Mouse (Mus musculus) neural tube, embryonic 13.5 days (tissue): ENCODE measurements at regions not wholly inside any gene's neighbourhood (a gene's known extent, or its start where the extent isn't known, plus 50 kb on each side); places are given as distances from the start of the nearest gene placed in this dataset.

ENCODE experiments used
- ATAC-seq: fragments of 200-750 bp; cut with Nextera tagmentation; 2 replicates; pipeline ENCODE4 v1.8.0; 2017; ENCODE audit warnings: low read depth, mild to moderate bottlenecking, moderate TSS enrichment, moderate library complexity
- H3K27ac ChIP-seq: fragments of 300-500 bp; sonication (generic); replicated peaks from 2 replicates; pipeline ENCODE4 v1.5.1; 2015; ENCODE audit warnings: moderate library complexity, mild to moderate bottlenecking, inconsistent platforms
- H3K27me3 ChIP-seq: fragments of 300-500 bp; sonication (generic); 2 replicates; pipeline ENCODE4 v1.6.1; 2015; ENCODE audit warnings: mild to moderate bottlenecking, inconsistent platforms
- H3K36me3 ChIP-seq: fragments of 300-500 bp; sonication (generic); 2 replicates; pipeline ENCODE4 v1.6.1; 2015; ENCODE audit warnings: mild to moderate bottlenecking, inconsistent platforms
- H3K4me1 ChIP-seq: fragments of 300-500 bp; sonication (generic); replicated peaks from 2 replicates; pipeline ENCODE4 v1.6.1; 2015; ENCODE audit warnings: inconsistent platforms
- H3K4me2 ChIP-seq: fragments of 300-500 bp; sonication (generic); 2 replicates; pipeline ENCODE4 v1.6.1; 2015; ENCODE audit warnings: inconsistent platforms, mild to moderate bottlenecking, moderate library complexity
- H3K4me3 ChIP-seq: fragments of 300-500 bp; sonication (generic); 2 replicates; pipeline ENCODE4 v1.5.1; 2015; ENCODE audit warnings: mild to moderate bottlenecking, inconsistent platforms
- H3K9ac ChIP-seq: fragments of 300-500 bp; sonication (generic); 2 replicates; pipeline ENCODE4 v1.6.1; 2015; ENCODE audit warnings: moderate library complexity, mild to moderate bottlenecking, inconsistent platforms
- H3K9me3 ChIP-seq: fragments of 300-500 bp; sonication (generic); 2 replicates; pipeline ENCODE4 v1.6.1; 2016; ENCODE audit warnings: inconsistent platforms
- WGBS: fragments of 180-500 bp; shearing (Covaris S2); methylation state at CpG from one replicate; pipeline ENCODE4 v1.1.7; 2015; 5-methylcytosine and 5-hydroxymethylcytosine counted together

DNA sequence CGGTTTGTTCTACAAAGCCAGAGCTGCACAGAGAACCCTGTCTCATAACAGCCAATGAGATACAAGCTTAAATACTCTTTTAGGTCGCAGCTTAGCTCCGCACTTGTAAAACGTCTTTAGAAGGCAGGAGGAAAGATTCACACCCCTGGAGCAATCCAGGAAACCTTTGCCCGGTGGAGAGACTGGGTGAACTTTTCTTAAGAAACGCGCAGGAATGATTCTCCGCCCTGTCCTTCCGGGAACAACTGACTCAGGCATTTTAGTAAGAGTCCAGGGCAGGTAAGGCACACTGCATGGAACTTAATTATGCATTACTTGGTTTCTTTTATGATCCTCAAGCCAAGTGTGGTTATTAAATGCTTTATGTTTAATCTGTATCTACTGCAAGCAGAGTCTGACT lies 70.0 kb upstream of the Ralgps2 start:
- no peak overlapping the region for H3K9ac ChIP-seq
- H3K4me1 ChIP-seq, result peaks cover 9% of the 10 kb centered on the region
- H3K9me3 ChIP-seq, result no peaks in the 10 kb centered on the region
- H3K27me3 ChIP-seq, result no peaks in the 10 kb centered on the region
- H3K36me3 ChIP-seq, result no peaks in the 10 kb centered on the region
- WGBS, result 77% methylated on average over 9 of the region's 9 CpGs
- no peak for ATAC-seq
- no peak overlapping the region for H3K4me2 ChIP-seq
- H3K27ac ChIP-seq, result no peak overlapping the region
- no peak overlapping the region for H3K4me3 ChIP-seq

DNA sequence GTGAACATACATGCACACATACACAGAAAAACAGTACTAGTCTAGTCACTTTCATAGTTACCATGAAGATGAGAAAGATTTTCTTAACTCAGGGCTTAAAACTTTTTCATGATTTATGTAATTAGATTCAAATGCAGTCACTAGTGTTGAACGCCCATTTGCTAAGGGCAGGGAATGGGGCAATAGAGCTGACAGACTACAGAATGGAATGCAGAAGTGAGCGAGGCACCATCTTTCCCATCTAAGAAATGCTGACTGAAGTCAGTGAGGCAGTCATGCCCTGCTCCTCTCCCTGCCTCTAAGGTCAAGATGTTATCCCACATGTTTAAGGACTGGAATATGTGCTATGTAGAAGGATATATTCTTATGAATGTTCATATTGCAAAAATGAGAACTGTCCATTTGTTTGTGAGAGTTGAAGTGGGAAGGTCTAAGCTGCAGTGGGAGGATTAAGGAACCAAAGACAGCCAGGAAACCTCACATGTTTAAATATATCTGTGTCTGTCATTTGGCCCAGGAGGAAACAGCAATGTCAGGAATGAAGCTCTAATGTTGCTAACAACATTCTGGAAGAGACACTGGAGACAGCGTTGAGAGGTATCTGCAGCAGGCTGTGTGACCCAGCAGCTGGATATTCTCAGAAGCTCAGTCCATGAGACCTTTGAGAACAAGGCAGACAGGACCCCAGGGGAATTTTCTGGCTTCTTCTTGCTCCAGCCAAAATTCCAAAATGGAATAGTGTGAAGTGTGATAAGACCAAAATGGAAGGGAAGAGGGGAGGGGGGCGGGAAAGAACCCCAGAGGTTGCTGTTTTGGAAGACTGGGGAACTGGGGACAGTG lies 68.7 kb upstream of the Ralgps2 start:
- no peak overlapping the region for H3K4me2 ChIP-seq
- no peaks in the 10 kb centered on the region for H3K36me3 ChIP-seq
- no peak overlapping the region for H3K9ac ChIP-seq
- H3K27me3 ChIP-seq, result no peaks in the 10 kb centered on the region
- H3K9me3 ChIP-seq, result no peaks in the 10 kb centered on the region
- no peak overlapping the region for H3K4me3 ChIP-seq
- ATAC-seq, result no peak
- 81% methylated on average over 4 of the region's 4 CpGs for WGBS
- H3K4me1 ChIP-seq, result peaks cover 9% of the 10 kb centered on the region
- H3K27ac ChIP-seq, result no peak overlapping the region

DNA sequence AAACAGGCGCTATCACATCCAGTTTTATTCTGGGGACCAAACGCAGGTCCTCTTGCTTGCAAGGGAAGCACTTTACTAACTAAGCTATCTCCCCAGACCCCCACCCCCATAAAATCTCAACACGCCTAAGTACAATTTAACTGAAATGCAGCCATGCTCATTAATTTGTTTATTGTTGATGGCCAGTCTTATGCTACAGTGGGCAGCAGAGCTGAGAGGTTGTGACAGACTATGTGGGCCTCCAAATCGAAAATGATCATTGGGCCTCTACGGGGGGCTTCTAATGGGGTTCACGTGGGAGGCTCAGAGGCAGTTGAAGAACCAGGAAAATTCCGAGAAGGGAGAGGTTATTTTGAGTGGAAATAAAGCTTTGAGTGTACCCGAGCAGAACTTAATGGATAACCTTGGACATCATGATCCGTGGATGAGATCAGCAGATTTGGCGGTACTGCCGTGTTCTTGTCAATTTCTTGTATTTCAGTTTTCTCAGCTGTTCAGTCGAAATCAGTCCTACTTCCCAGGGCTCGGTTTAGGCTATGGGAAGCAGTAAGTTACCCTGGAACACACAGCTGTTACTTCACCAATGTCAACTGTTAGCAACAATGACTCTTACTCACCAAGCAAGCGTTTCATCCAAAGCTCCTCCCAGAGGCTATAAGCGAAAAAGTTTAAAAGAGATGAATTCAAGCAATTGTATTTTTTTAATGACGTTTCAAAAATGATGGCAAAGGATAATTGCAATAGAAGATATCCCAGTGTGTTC lies 65.1 kb upstream of the Ralgps2 start:
- ATAC-seq, result no peak
- Histone ChIP-seq H3K27ac (no peak overlapping the region), H3K27me3 (no peaks in the 10 kb centered on the region), H3K36me3 (no peaks in the 10 kb centered on the region), H3K9ac (no peak overlapping the region), H3K9me3 (no peaks in the 10 kb centered on the region), H3K4me1 (peaks cover 24% of the 10 kb centered on the region), H3K4me2 (no peak overlapping the region), H3K4me3 (no peak overlapping the region)
- whole genome bisulfite sequencing, result 84% methylated on average over 16 of the region's 16 CpGs

DNA sequence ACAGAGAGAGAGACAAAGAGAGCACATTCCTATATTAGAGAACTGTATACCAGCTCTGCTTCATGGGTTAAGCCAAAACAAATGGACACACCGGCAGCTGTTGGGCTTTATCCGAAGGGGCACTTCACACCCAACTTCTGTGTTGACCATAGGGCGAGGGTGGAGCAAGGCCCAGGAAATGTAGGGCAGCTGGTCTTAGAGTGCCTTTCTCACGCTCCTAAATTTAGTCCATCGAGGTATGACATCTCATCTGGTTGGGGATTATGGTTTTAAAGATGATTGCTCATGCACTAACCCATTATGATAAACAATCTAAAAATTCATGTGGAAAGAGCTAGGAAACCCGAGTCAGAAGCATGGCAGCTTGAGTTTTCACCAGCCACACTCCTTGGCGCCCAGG lies 63.6 kb upstream of the Ralgps2 start:
- 90% methylated on average over 7 of the region's 7 CpGs for WGBS
- no peak overlapping the region for H3K4me3 ChIP-seq
- H3K9ac ChIP-seq, result no peak overlapping the region
- no peak overlapping the region for H3K4me2 ChIP-seq
- no peaks in the 10 kb centered on the region for H3K27me3 ChIP-seq
- H3K9me3 ChIP-seq, result no peaks in the 10 kb centered on the region
- H3K36me3 ChIP-seq, result no peaks in the 10 kb centered on the region
- H3K27ac ChIP-seq, result no peak overlapping the region
- no peak for ATAC-seq
- H3K4me1 ChIP-seq, result peaks cover 38% of the 10 kb centered on the region

DNA sequence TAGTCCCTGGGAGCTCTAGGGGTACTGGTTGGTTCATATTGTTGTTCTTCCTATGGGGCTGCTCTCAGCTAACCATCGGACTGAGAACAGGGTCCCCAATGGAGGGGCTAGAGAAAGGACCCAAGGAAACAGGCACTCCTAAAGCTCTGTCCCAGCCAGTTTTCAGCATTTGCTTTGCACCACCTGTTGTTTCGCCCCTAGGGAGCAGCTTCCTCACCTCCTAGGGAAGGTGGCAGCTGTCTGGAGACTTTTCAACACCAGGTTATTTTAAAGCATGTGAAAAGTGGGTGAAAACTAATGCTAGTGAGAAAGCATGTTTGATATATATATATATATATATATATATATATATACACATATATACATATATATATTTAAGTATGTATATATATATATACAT lies 62.8 kb upstream of the Ralgps2 start:
- Histone ChIP-seq H3K4me2 (no peak overlapping the region), H3K27ac (no peak overlapping the region), H3K4me1 (peaks cover 45% of the 10 kb centered on the region), H3K4me3 (no peak overlapping the region), H3K9me3 (no peaks in the 10 kb centered on the region), H3K9ac (no peak overlapping the region), H3K27me3 (no peaks in the 10 kb centered on the region), H3K36me3 (no peaks in the 10 kb centered on the region)
- no peak for ATAC-seq
- 89% methylated on average over 2 of the region's 2 CpGs for WGBS

DNA sequence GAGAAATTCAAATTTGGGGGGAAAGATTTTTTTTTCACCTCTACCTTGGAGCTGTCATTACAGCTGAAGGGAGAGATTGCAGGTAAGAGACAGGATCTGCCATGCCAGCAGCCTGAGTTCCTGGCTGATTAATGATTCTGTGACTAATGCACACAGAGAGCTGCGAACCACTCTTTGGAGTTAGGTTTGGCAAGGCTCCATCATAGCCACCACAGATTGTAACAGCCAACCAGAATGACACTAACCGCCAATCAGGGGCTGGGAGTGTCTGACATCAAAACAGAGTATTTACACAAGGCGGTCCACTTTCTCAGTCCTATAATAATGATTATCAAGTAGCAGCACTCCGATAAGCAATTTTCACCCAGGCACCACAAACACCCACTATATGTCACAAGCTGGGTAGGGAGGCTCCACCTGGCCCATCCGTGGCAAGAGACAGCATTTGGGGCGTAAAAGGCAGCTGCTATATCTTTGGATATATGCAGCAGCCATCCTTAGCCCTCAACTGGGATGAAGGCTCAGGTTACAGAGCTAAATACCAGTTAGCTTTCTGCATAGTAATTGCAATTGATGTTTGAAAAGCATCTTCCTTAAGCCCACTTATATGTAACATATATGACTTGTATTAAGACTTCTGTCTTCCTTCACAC lies 61.7 kb upstream of the Ralgps2 start:
- ATAC-seq, result no peak
- no peaks in the 10 kb centered on the region for H3K9me3 ChIP-seq
- H3K36me3 ChIP-seq, result no peaks in the 10 kb centered on the region
- no peak overlapping the region for H3K9ac ChIP-seq
- H3K27ac ChIP-seq, result peak overlapping the region; percentile 49
- 58% methylated on average over 6 of the region's 6 CpGs for WGBS
- no peaks in the 10 kb centered on the region for H3K27me3 ChIP-seq
- no peak overlapping the region for H3K4me2 ChIP-seq
- no peak overlapping the region for H3K4me3 ChIP-seq
- H3K4me1 ChIP-seq, result peaks cover 56% of the 10 kb centered on the region

DNA sequence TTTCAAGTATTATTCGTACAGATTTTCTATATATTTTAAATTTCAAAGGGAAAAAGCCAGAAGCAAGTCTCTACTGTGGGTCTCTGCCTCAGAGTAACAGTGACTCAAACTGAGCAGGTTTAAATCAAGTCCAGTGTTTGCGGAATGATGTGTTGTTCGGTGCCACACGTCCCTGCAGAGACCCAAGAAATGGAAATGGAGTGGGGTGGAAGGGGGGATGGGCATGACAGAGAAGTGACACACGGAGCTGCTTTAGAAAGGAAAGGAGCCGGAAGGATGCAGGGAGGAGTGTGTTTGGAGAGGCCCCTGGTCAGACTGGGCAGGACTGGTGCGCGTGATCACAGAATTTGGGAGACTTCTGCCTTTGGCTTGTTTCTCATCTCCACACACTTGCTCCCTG lies 60.5 kb upstream of the Ralgps2 start:
- WGBS, result 42% methylated on average over 8 of the region's 8 CpGs
- no peak overlapping the region for H3K9ac ChIP-seq
- ATAC-seq, result no peak

DNA sequence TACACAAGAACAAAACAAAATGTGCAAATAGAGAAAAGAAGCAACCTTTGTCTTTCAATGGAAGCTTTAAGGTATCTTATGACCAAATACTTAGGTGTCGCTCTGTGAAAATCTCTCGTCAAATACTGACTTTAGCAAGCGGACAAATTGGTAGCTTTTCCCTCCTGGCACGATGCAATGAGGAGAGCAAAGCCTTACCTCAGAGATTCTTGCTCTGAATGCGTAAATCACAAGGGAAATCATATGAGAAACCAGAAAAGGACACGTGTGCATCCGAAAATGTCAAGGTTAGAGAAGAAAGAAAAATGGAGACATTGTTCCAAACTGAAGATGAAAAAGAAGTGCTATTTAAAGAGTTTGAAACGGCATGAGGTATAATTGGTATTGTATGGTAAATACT lies 59.8 kb upstream of the Ralgps2 start:
- Histone ChIP-seq H3K4me1 (peaks cover 49% of the 10 kb centered on the region), H3K4me2 (no peak overlapping the region), H3K36me3 (no peaks in the 10 kb centered on the region), H3K4me3 (no peak overlapping the region), H3K9ac (no peak overlapping the region), H3K27me3 (no peaks in the 10 kb centered on the region), H3K27ac (no peak overlapping the region), H3K9me3 (no peaks in the 10 kb centered on the region)
- ATAC-seq, result no peak
- 83% methylated on average over 8 of the region's 8 CpGs for WGBS

More for the DNA sequence above, 60.5 kb upstream of the Ralgps2 start:
- Histone ChIP-seq H3K9me3 (no peaks in the 10 kb centered on the region), H3K27ac (no peak overlapping the region), H3K4me3 (no peak overlapping the region), H3K27me3 (no peaks in the 10 kb centered on the region), H3K36me3 (no peaks in the 10 kb centered on the region), H3K4me2 (no peak overlapping the region), H3K4me1 (peaks cover 49% of the 10 kb centered on the region)

DNA sequence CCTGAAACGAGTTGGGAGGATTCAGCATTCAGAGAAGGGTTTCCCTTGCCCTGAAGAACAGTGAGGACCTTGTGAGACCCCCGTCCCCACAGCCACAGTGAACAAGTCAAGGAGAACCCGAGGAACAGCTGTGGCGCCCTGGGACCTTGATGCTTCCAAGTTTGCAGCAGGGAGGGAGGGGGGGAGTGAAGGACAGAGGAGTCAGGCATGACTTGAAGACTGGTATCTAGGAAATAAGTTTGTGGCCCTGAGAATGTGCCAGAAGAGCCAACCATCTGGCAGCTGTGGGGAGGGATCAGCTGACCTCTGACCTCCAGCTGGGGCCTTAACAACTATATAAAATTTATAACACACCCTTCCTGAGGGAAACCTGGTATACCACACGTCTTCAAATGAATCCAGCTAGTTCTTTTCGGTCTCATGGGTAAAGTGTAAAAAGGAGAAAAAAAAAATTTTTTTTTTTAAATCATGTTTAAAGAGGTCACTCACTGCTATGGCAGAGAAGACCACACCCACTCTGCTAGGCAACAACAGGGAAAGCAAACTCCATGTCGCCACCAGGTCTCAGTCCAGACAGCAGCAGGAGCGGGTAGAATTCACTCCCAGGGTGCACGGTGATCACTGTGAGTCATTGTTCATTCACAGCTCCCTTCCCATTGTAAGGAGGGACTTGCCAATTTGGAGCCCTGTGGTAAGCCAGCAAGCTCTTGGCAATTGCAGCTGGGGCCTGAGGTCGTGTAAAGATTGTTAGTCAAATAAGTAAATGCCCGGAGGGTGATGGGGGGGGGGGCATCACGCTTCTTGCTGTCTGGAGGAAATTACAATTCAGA lies 58.3 kb upstream of the Ralgps2 start:
- ATAC-seq, result peak; percentile 77

DNA sequence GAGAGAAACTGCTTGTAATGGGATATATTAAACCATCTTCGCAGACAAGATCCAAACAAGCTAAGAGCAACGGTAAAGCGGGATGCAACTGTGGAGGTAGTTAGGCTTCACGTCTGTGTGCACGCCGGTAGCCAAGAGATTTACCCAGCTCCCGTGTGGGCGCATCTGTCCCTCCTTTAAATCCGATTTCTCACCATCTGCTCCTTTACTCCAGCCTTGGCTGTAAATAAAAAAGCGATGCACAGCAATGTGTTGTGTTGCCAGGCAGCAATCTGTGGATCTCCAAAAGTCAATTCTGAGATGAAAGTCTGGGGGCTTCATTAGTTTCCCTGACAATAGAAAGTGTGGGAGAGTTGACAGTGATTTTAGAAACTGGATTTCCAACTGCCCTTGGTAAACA lies 57.6 kb upstream of the Ralgps2 start:
- Histone ChIP-seq H3K27ac (peak overlapping the region; percentile 79), H3K4me1 (peaks cover 58% of the 10 kb centered on the region), H3K4me2 (no peak overlapping the region; the same call in 1 of the 2 replicates), H3K9ac (no peak overlapping the region), H3K27me3 (no peaks in the 10 kb centered on the region), H3K9me3 (no peaks in the 10 kb centered on the region), H3K36me3 (no peaks in the 10 kb centered on the region), H3K4me3 (no peak overlapping the region)
- WGBS, result 18% methylated on average over 10 of the region's 10 CpGs
- ATAC-seq, result peak; percentile 45; the same call in 1 of the 2 replicates

More for the DNA sequence above, 58.3 kb upstream of the Ralgps2 start:
- Histone ChIP-seq H3K9ac (no peak overlapping the region), H3K36me3 (no peaks in the 10 kb centered on the region), H3K4me3 (no peak overlapping the region), H3K27ac (peak overlapping the region; percentile 79), H3K4me2 (no peak overlapping the region), H3K27me3 (no peaks in the 10 kb centered on the region), H3K4me1 (peaks cover 52% of the 10 kb centered on the region), H3K9me3 (no peaks in the 10 kb centered on the region)
- WGBS, result 18% methylated on average over 12 of the region's 12 CpGs

DNA sequence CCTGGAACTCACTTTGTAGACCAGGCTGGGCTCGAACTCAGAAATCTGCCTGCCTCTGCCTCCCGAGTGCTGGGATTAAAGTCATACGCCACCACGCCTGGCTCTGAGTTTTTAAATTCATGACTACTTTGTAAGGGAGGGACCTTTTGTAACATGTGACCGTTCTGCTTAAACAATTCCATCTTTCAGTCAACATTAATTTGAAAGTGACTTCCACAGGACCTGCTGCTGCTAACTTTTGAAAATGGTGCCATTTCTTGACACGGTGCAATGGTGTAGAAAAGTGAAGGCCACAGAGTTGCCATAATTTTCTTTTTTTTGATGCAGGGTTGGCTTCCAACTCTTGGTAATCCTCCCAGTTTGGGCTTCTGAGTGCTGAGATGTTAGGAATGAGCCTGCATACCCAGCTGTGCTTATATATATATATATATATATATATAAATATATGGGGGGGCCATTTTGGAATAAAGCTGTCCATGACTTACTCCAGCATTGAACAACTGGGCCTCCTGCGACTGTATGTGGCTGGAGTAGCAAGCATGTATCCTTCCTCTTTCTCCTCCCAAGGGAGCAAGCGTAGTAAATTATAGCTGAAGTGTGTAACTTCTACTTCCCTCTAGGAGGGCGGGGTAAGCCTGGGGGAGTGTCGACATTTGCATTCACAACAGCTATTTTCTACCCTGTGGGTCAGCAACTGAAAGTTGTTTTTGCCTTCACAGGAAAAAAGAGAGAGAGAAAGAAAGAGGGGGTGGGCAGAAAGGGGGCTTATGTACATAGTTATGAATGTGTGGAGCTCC lies 56.9 kb upstream of the Ralgps2 start:
- Histone ChIP-seq H3K27me3 (no peaks in the 10 kb centered on the region), H3K27ac (peak overlapping the region; percentile 79), H3K36me3 (no peaks in the 10 kb centered on the region), H3K9me3 (no peaks in the 10 kb centered on the region), H3K4me3 (no peak overlapping the region), H3K4me1 (peaks cover 59% of the 10 kb centered on the region), H3K4me2 (no peak overlapping the region; the same call in 1 of the 2 replicates), H3K9ac (no peak overlapping the region)
- WGBS, result 68% methylated on average over 10 of the region's 10 CpGs
- ATAC-seq, result no peak
